Mouse (Mus musculus): ENCODE measurements at regions not wholly inside any gene's neighbourhood (a gene's known extent, or its start where the extent isn't known, plus 50 kb on each side); places are given as distances from the start of the nearest gene placed in this dataset.
A peak's percentile ranks its signal among the peaks of the same experiment; 100 is the strongest.

GRCm38 (mm10) chr1:184297001-184297740, 263.1 kb upstream of the 1700056E22Rik start:
- DNase-seq (ENCODE audit: low read depth), result no peak

GRCm38 (mm10) chr1:184291129-184291528, 257.0 kb upstream of the 1700056E22Rik start:
- DNase-seq (ENCODE audit: low read depth), result no peak

GRCm38 (mm10) chr1:184289733-184290416, 255.8 kb upstream of the 1700056E22Rik start:
- DNase-seq (ENCODE audit: low read depth), result no peak

GRCm38 (mm10) chr1:184281768-184282167, 247.7 kb upstream of the 1700056E22Rik start:
- DNase-seq (ENCODE audit: low read depth), result no peak

DNA sequence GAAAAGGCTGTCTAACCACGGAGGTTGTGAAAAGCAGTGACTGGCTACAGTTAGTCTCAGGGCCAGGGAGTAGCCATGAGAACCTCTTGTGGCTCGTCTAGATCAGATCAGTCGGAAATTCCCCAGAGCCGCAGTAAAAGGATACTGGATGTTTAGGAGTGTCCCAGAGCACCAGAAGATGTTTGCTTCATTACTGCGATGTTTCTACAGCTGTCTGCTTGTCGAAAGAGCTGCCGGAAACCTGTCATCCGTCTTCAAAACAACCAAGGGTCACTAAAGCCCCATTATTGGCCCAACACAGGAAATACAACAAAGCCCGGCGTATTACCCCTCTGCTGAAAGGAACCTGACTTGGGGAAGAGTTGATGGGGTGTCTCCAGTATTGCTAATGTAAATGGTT, 245.2 kb upstream of the 1700056E22Rik start:
- no peak for DNase-seq (ENCODE audit: low read depth)

DNA sequence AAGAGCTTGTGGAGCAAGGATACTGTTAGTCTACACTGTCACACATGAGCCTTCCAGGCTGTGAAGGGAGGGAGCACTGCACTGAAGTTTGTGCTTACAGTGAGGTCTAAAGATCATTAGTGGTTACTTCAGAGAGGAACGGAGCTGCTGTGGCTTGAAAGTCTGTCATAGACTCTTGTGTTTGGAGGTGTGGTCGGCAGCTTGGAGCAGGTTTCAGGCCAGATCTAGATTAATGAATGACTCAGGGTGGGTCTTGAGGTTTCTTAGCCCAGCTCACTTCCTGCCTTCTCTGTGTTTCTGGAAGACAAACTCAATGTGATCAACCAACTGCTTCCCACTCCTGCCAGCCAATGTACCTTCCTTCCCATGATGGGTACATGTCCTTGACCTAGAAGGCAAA, 242.9 kb upstream of the 1700056E22Rik start:
- no peak for DNase-seq (ENCODE audit: low read depth)

- DNase-seq (ENCODE audit: low read depth), result no peak
Observed at GRCm38 (mm10) chr1:184275877-184276276, 241.8 kb upstream of the 1700056E22Rik start.

DNA sequence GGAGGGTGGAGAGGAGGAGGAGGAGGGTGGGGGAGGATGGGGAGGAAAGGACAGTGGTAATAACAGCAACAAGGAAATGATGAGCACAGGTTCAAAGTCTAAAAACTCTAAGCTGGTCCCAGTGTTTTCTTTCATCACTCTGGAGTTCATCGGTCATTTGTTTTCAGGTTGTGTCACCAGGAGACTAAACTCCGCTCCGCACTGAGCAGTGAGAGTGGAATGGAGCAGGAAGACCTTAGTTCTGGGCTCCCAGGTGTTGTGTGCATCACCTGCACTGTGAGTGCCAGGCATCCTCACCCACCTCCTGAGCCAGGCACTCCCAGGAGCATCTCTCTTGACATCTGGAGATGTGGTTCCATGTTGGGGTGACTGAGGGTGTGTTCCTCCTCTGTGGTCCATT, 241.3 kb upstream of the 1700056E22Rik start:
- DNase-seq (ENCODE audit: low read depth), result no peak

- DNase-seq (ENCODE audit: low read depth), result no peak
Observed at GRCm38 (mm10) chr1:184274704-184275103, 240.6 kb upstream of the 1700056E22Rik start.

DNA sequence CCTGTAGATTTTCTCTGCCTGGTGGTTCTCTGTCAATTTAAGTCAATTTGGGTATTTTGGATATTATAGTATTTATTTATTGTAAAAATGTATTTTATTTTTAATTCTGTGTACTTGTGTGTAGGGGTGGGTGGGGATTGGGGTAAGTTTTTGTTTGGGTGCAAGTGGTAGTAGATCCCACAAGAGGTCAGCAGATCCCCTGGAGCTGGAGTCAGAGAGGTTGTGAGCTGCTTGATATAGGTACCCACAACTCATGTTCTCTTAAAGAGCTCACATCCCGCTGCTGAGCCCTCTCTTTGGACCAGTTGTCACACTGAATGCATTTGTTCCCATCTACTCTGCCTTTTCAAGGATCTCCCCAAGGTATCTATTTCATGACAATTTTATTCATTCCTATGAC, 239.6 kb upstream of the 1700056E22Rik start:
- DNase-seq (ENCODE audit: low read depth), result no peak

- DNase-seq (ENCODE audit: low read depth), result no peak
Observed at GRCm38 (mm10) chr1:184271254-184271653, 237.2 kb upstream of the 1700056E22Rik start.

DNA sequence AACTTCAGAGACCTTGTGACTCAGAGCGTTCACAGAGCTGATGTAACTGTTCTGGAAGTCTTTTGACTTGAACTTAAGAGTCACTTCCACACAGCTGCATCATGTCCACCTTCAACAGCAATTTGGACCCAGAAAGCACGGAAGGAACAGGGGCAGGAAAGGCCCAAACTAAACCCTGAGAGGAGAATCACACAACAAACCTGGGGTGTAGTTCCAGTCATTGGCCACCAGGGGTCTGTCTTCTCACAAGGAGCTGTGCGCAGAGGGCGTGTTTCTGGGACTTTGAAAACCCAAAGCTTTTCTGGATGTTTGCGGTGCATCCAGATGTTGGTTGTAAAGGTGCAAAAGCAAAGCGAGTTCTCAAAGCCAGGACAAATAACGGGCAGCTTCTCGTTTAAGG, 231.9 kb upstream of the 1700056E22Rik start:
- peak; percentile 67 for DNase-seq (ENCODE audit: low read depth)

DNA sequence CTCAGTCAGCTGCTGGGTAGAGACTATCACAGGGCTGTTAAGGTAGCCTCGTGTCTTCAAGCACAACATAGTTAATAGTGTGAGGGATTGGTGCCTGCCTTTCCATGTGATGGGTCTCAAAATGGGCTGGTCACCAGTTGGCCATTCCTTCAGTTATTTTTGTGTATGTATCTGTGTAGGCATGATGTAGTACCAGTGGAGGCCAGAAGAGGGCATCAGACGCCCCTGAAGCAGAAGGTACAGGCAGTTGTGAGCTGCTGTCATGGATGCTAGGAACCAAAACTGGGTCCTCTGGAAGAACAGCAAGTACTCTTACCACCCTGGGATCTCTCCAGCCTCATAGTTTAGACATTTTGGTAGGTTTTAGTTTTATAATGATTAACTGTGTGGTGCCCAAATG, 228.9 kb upstream of the 1700056E22Rik start:
- DNase-seq (ENCODE audit: low read depth), result peak; percentile 48

DNA sequence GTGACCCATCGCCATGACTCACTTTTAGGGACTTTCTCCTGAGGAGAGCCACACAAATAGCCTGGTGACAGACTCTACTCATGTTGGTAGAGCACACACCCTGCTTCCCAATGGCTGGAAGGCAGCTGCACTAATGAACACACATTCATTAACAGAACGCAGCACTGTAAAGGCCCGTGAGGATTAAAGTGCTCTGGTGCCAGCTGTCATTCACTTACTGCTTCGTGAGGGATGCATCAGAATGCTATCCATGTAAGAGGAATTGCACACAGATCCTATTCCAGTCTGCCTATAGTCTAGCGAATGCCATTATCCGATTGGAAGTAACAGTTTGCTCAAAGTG, 227.3 kb upstream of the 1700056E22Rik start:
- DNase-seq (ENCODE audit: low read depth), result no peak

- no peak for DNase-seq (ENCODE audit: low read depth)
Observed at GRCm38 (mm10) chr1:184260722-184261384, 226.8 kb upstream of the 1700056E22Rik start.

- DNase-seq (ENCODE audit: low read depth), result no peak
Observed at GRCm38 (mm10) chr1:184259853-184260252, 225.8 kb upstream of the 1700056E22Rik start.

- no peak for DNase-seq (ENCODE audit: low read depth)
Observed at GRCm38 (mm10) chr1:184257356-184257755, 223.3 kb upstream of the 1700056E22Rik start.

DNA sequence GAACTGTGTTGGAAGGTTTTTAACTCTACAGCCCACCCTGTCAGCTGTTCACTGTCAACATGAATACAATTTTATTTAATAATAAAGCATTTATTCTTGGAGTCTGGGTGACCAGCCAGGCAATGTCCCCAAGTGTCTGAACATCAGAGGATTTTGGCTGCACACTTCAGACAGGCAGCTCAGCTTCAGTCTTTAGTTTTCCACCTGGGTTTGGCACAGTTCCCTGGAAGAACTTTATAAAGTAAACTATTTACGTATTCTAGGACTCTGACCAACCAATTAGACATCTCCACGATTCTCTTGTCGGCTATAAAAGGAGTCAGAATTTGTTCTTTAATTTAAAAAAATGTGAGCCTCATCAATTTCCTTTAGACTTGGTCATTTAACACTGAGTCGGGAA, 220.8 kb upstream of the 1700056E22Rik start:
- no peak for DNase-seq (ENCODE audit: low read depth)

DNA sequence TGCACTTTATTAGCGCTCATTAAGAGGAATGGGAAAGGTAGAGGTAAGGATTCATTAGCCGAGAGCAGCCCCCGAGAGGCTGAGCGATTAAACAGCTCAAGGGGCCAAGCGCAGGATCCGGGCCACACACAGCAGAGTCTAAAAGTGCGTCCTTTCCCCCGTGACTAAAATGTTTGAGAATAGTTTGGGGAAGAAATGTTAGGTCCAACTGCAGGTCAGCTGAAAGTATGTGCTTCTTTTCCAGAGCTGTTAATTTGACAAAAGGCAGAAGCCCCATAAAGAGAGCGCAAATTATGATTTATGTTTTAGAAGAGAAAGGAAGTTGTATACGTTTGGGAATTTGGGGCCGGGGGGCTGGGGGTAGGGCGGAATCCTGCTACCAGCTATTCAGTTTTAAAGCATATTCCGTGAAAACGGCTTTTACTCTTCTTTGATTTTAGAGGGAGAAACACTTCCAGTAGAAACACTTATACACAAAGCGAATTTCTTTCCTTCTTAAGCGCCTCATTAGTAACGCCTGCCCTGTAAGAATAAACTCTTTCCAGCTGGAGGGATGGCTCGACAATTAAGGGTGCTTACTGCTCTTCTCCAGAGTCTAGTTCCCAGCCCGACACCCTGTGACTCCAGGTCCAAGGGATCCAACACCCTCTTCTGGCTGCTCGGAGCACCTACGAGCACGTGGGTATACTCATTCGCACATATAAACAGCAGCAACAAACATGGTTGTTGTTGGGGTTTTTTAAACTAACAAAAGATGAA, 210.8 kb upstream of the 1700056E22Rik start:
- no peak for DNase-seq (ENCODE audit: low read depth)

GRCm38 (mm10) chr1:184244296-184244695, 210.2 kb upstream of the 1700056E22Rik start:
- no peak for DNase-seq (ENCODE audit: low read depth)

- DNase-seq (ENCODE audit: low read depth), result no peak
Observed at GRCm38 (mm10) chr1:184241846-184242245, 207.7 kb upstream of the 1700056E22Rik start.

Data from naive thymus-derived CD4-positive, alpha-beta T cell, adult 2 months (primary cell).